Mouse (Mus musculus) C2C12 (cell line): ENCODE data around the gene Ftl1.

ENCODE experiments used
- CTCF ChIP-seq: IDR thresholded peaks from one replicate; pipeline ENCODE4 v1.5.1; 2011; ENCODE audit not compliant: control insufficient read depth, insufficient read depth, insufficient read length
- MYOG ChIP-seq: IDR thresholded peaks from one replicate; pipeline ENCODE4 v1.6.1; 2011; ENCODE audit not compliant: control insufficient read depth, insufficient read length; ENCODE audit errors: extremely low read depth

- TF ChIP-seq MYOG (no peak), CTCF (no peak)
Observed at GRCm38 (mm10) chr7:45508561-45508960, 48.9 kb upstream of the Ftl1 start.
